Mouse (Mus musculus) CH12F3 (cell line): ENCODE results near the gene Plcb3.

ENCODE experiments used
- in situ Hi-C: fragments of 300-500 bp; cut with MboI; formaldehyde crosslinking; loops from 2 replicates; pipeline ENCODE4 v1.14.3; 2020; ENCODE audit warnings: low sequenced_read_pairs

Gene Plcb3

GRCm38 (mm10) chr19:6906199-6906598, 70.1 kb downstream of the Plcb3 start:
- in situ Hi-C loops: no loop called here

GRCm38 (mm10) chr19:6905498-6906159, 70.6 kb downstream of the Plcb3 start:
- in situ Hi-C loops: no loop called here

GRCm38 (mm10) chr19:6904846-6905245, 71.4 kb downstream of the Plcb3 start:
- in situ Hi-C loops: no loop called here

- in situ Hi-C loops: no loop called here
Measured at GRCm38 (mm10) chr19:6903031-6903430, 73.2 kb downstream of the Plcb3 start.
